Mouse (Mus musculus) CD4-positive, CD25-positive, alpha-beta regulatory T cell, adult 2 months (primary cell): ENCODE data around the gene Abcc2.

ENCODE experiments used
- DNase-seq: peaks from one replicate; pipeline ENCODE4 v3.0.0-alpha.2; 2012; ENCODE audit warnings: low read depth, low spot score

Gene Abcc2

GRCm38 (mm10) chr19:43851996-43852630 lies 70.1 kb downstream of the Abcc2 start:
- DNase-seq = peak; percentile 79

- DNase-seq = peak; percentile 21
Measured at GRCm38 (mm10) chr19:43852837-43853545, 71.0 kb downstream of the Abcc2 start.

GRCm38 (mm10) chr19:43857347-43857746 lies 75.4 kb downstream of the Abcc2 start:
- DNase-seq = no peak

GRCm38 (mm10) chr19:43870418-43870817 lies 88.4 kb downstream of the Abcc2 start:
- no peak for DNase-seq

- DNase-seq = no peak
Measured at GRCm38 (mm10) chr19:43874351-43874750, 92.4 kb downstream of the Abcc2 start.

- DNase-seq = no peak
Measured at GRCm38 (mm10) chr19:43875996-43876395, 94.0 kb downstream of the Abcc2 start.

- DNase-seq = no peak
Measured at GRCm38 (mm10) chr19:43877364-43877763, 95.4 kb downstream of the Abcc2 start.

GRCm38 (mm10) chr19:43878111-43879092 lies 96.4 kb downstream of the Abcc2 start:
- DNase-seq = no peak

GRCm38 (mm10) chr19:43879401-43880212 lies 97.6 kb downstream of the Abcc2 start:
- no peak for DNase-seq

- no peak for DNase-seq
Measured at GRCm38 (mm10) chr19:43880420-43880819, 98.4 kb downstream of the Abcc2 start.

- peak; percentile 22 for DNase-seq
Measured at GRCm38 (mm10) chr19:43881615-43882014, 99.6 kb downstream of the Abcc2 start.

- DNase-seq = no peak
Measured at GRCm38 (mm10) chr19:43882895-43883573, 101.0 kb downstream of the Abcc2 start.

- no peak for DNase-seq
Measured at GRCm38 (mm10) chr19:43884668-43885498, 102.9 kb downstream of the Abcc2 start.

GRCm38 (mm10) chr19:43886371-43887099 lies 104.5 kb downstream of the Abcc2 start:
- no peak for DNase-seq

- no peak for DNase-seq
Measured at GRCm38 (mm10) chr19:43887242-43887641, 105.2 kb downstream of the Abcc2 start.

- DNase-seq = no peak
Measured at GRCm38 (mm10) chr19:43887725-43888124, 105.7 kb downstream of the Abcc2 start.
